Mouse (Mus musculus) cerebellum, adult 2 months (tissue): ENCODE data around the gene Setd3.

Source experiments
- CTCF ChIP-seq: fragments of 200-500 bp; IDR thresholded peaks from 2 replicates; pipeline ENCODE4 v1.5.1; 2011; ENCODE audit warnings: low read depth, mild to moderate bottlenecking, control low read depth, low read length, moderate library complexity, borderline replicate concordance; ENCODE audit not compliant: insufficient read depth
- POLR2A ChIP-seq: fragments of 200-500 bp; IDR thresholded peaks from 2 replicates; pipeline ENCODE4 v1.6.1; 2011; ENCODE audit warnings: low read length, control low read depth, borderline replicate concordance; ENCODE audit not compliant: insufficient read depth

DNA sequence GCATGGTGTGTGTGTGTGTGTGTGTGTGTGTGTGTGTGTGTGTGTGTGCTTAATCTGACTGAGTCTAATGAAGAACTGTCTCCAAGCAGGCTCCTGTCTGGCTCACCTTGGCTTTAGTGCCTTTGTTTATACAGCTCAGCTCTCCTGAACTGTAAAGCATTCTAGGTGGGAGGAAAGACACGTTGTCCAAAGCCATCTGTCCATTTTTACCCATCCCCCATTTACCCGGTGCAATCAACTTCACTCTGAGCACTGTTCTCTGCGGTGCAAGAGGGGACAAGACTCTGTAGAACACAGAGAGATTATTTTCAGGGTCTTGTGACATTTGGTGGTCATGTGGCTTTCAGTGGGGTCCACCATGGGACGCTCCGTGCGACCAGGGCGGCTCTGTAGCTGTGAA, 117.5 kb downstream of the Setd3 start:
- TF ChIP-seq POLR2A = peak; percentile 31; the same call in 1 of the 2 replicates
- no peak for TF ChIP-seq CTCF
